Comparison of ENCODE assay signal across 8 mouse cellular contexts in the genomic region with DNA sequence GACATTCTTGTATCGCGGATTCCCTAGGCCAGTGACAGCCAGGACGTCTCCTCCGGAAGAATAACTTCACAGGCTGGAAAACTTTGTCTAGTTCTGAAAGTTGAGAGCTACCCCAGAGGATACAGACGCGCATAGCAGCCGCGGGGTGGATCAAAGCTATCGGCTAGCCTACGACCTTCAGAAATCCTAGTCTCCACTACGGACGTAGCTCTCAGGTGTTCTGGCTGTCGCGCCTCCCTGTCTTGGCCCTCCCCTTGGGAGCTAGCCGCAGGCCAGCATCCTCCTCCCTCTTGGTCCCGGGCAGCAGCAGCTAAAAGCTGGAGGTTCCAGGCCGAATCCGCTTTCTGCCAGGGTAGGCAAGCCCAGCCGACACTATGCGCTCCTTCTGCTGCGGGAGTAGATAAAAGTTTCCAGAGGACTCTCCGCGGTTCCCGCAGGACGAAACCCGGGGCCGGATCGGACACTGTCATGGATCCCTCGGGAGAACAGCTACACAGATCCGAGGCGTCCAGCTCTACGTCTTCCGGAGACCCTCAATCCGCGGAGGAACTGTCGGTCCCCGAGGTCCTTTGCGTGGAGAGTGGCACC. TPM values are rescaled to one million over a fixed set of nuclear protein-coding genes. Genes with fewer than 3 reads are reported as not detected.
A peak's percentile ranks its signal among the peaks of the same experiment; 100 is the strongest.
DNase-seq lines count a peak whose midpoint lies in the region; ATAC-seq and TF ChIP-seq lines count a peak whose summit lies in the region.

No protein-coding gene starts in this region.

- no peaks in the 10 kb centered on the region; the same call in 1 of the 2 replicates for H3K4me1 ChIP-seq in heart, adult 2 months (ENCODE audit: control insufficient read depth, insufficient read depth, low read length)
- H3K4me1 ChIP-seq in ES-E14 (ENCODE audit: control insufficient read depth in 2 of 2, insufficient read depth in 2 of 2, low read length in 2 of 2, poor library complexity in 1 of 2): peaks cover 0 to 2% of the 10 kb centered on the region in 2 experiments; a peak in 1 of 4 replicates
- H3K4me1 ChIP-seq in embryonic facial prominence, embryonic 11.5 days (ENCODE audit: control insufficient read depth, insufficient read depth, low read length): no peaks in the 10 kb centered on the region
- H3K4me1 ChIP-seq in liver, embryonic 13.5 days (replicated peaks): peaks cover 13% of the 10 kb centered on the region; the same call in 1 of the 2 replicates
- H3K4me1 ChIP-seq in stomach, embryonic 14.5 days (ENCODE audit: control insufficient read depth, insufficient read depth, low read length): 0 out of 2 replicates have a peak, but pooled peaks cover 3% of the 10 kb centered on the region

- in situ Hi-C loops in ES-E14 (cut with MboI; ENCODE audit: low sequenced_read_pairs in 2 of 2, unreplicated experiment in 2 of 2): no loop called here

- H3K27me3 ChIP-seq in heart, adult 2 months (ENCODE audit: control insufficient read depth, insufficient read depth, low read length): peaks cover 2% of the 10 kb centered on the region; the same call in 1 of the 2 replicates
- H3K27me3 ChIP-seq in embryonic facial prominence, embryonic 11.5 days (ENCODE audit: control insufficient read depth, insufficient read depth, low read length): peaks cover 4% of the 10 kb centered on the region
- H3K27me3 ChIP-seq in liver, embryonic 13.5 days: peaks cover 48% of the 10 kb centered on the region
- no peaks in the 10 kb centered on the region; the same call in 1 of the 2 replicates for H3K27me3 ChIP-seq in stomach, embryonic 14.5 days (ENCODE audit: control insufficient read depth, insufficient read depth, low read length)

- no peak overlapping the region for H3K27ac ChIP-seq in heart, adult 2 months
- H3K27ac ChIP-seq in ES-E14 (ENCODE audit: insufficient read depth, low read depth, low read length, poor library complexity, severe bottlenecking): no peak overlapping the region
- H3K27ac ChIP-seq in embryonic facial prominence, embryonic 11.5 days (replicated peaks; ENCODE audit: low read depth, low read length): no peak overlapping the region
- no peak overlapping the region for H3K27ac ChIP-seq in liver, embryonic 13.5 days
- no peak overlapping the region for H3K27ac ChIP-seq in stomach, embryonic 14.5 days (ENCODE audit: low read length)

- WGBS in heart, adult 2 months: under 1% methylated on average over 38 of the region's 38 CpGs
- WGBS in embryonic facial prominence, embryonic 11.5 days: under 1% methylated on average over 38 of the region's 38 CpGs
- 1% methylated on average over 38 of the region's 38 CpGs for WGBS in liver, embryonic 13.5 days (ENCODE audit: insufficient replicate concordance)
- WGBS in stomach, embryonic 14.5 days: under 1% methylated on average over 38 of the region's 38 CpGs

- intact Hi-C loops in heart, adult 2 months (cut with DNase I): no loop called here

- no peaks in the 10 kb centered on the region for H3K36me3 ChIP-seq in heart, adult 2 months (ENCODE audit: control insufficient read depth, insufficient read depth, low read length)
- H3K36me3 ChIP-seq in ES-E14 (ENCODE audit: control insufficient read depth, insufficient read depth, low read length, poor library complexity, severe bottlenecking): no peaks in the 10 kb centered on the region
- H3K36me3 ChIP-seq in embryonic facial prominence, embryonic 11.5 days (replicated peaks; ENCODE audit: control insufficient read depth, insufficient read depth, low read depth, low read length): no peaks in the 10 kb centered on the region
- H3K36me3 ChIP-seq in liver, embryonic 13.5 days: no peaks in the 10 kb centered on the region
- no peaks in the 10 kb centered on the region for H3K36me3 ChIP-seq in stomach, embryonic 14.5 days (ENCODE audit: control insufficient read depth, insufficient read depth, low read length)

- ATAC-seq in embryonic facial prominence, embryonic 11.5 days (replicated peaks; ENCODE audit: insufficient number of reproducible peaks, low FRiP score, low TSS enrichment, low read depth): peak; percentile 11
- ATAC-seq in liver, embryonic 13.5 days (ENCODE audit: low read depth): no peak
- peak; percentile 44 for ATAC-seq in stomach, embryonic 14.5 days (ENCODE audit: insufficient number of reproducible peaks, insufficient read depth, low FRiP score, low read depth)

- H3K79me2 ChIP-seq in heart, adult 2 months (replicated peaks; ENCODE audit: control insufficient read depth, insufficient read depth, low read length): no peaks in the 10 kb centered on the region

- no peak for TF ChIP-seq EP300 in heart, adult 2 months (IDR thresholded peaks at IDR 0.05; ENCODE audit: insufficient read depth, low read depth, low read length)

- no peak for TF ChIP-seq POLR2A in heart, adult 2 months (IDR thresholded peaks at IDR 0.05; ENCODE audit: insufficient read depth, low read depth, low read length)

- peak overlapping the region; percentile 95 for H3K4me2 ChIP-seq in embryonic facial prominence, embryonic 11.5 days (ENCODE audit: low read depth, low read length)
- peak overlapping the region; percentile 76 for H3K4me2 ChIP-seq in liver, embryonic 13.5 days
- peak overlapping the region; percentile 100 for H3K4me2 ChIP-seq in stomach, embryonic 14.5 days (replicated peaks; ENCODE audit: low read depth, low read length)

- TF ChIP-seq CTCF in heart, adult 2 months (IDR thresholded peaks at IDR 0.05): 0 out of 2 replicates have a peak, but pooled peaks have one; percentile 12

- H3K4me3 ChIP-seq in heart, adult 2 months: peak overlapping the region; percentile 60
- peak overlapping the region; percentile 61 to 64 for H3K4me3 ChIP-seq in ES-E14 (ENCODE audit: insufficient read depth in 1 of 2, low read depth in 1 of 2, low read length in 2 of 2, poor library complexity in 1 of 2, severe bottlenecking in 1 of 2)
- H3K4me3 ChIP-seq in embryonic facial prominence, embryonic 11.5 days (ENCODE audit: low read depth, low read length): peak overlapping the region; percentile 55
- peak overlapping the region; percentile 58 for H3K4me3 ChIP-seq in liver, embryonic 13.5 days (replicated peaks)
- H3K4me3 ChIP-seq in stomach, embryonic 14.5 days (ENCODE audit: low read depth, low read length): peak overlapping the region; percentile 62

- H3K9me3 ChIP-seq in ES-E14 (ENCODE audit: control insufficient read depth, insufficient read depth, low read depth, low read length): no peaks in the 10 kb centered on the region
- H3K9me3 ChIP-seq in embryonic facial prominence, embryonic 11.5 days (replicated peaks; ENCODE audit: control insufficient read depth, low read length): no peaks in the 10 kb centered on the region
- no peaks in the 10 kb centered on the region for H3K9me3 ChIP-seq in liver, embryonic 13.5 days (replicated peaks)
- no peaks in the 10 kb centered on the region for H3K9me3 ChIP-seq in stomach, embryonic 14.5 days (ENCODE audit: control insufficient read depth, low read depth, low read length)

- peak; percentile 20 to 39 for DNase-seq in heart, adult 2 months
- no peak for DNase-seq in heart, adult 8-10 months (ENCODE audit: low spot score)
- peak; percentile 36 for DNase-seq in ES-E14 (ENCODE audit: low read depth, low spot score)
- DNase-seq in embryonic facial prominence, embryonic 11.5 days (ENCODE audit: low spot score): peak; percentile 65
- DNase-seq in heart, postnatal 4 days: peak; percentile 50
- no peak for DNase-seq in liver, embryonic 13.5 days
- DNase-seq in spleen, postnatal 10 days (ENCODE audit: low spot score in 2 of 2): no peak

- H3K9ac ChIP-seq in heart, adult 2 months (ENCODE audit: low read depth, low read length): peak overlapping the region; percentile 56
- H3K9ac ChIP-seq in ES-E14 (ENCODE audit: insufficient read depth, low read depth, low read length, poor library complexity, severe bottlenecking): peak overlapping the region; percentile 49
- peak overlapping the region; percentile 49 for H3K9ac ChIP-seq in embryonic facial prominence, embryonic 11.5 days (replicated peaks; ENCODE audit: low read length)
- peak overlapping the region; percentile 43 for H3K9ac ChIP-seq in liver, embryonic 13.5 days
- H3K9ac ChIP-seq in stomach, embryonic 14.5 days (replicated peaks; ENCODE audit: low read depth, low read length): peak overlapping the region; percentile 42; the same call in 1 of the 2 replicates

TF ChIP-seq in ES-E14, 5 proteins besides CTCF, POLR2A, EP300 and RAD21:
- TF ChIP-seq MAFK (IDR thresholded peaks at IDR 0.05; ENCODE audit: insufficient read depth, low read depth, low read length): no peak
- no peak for TF ChIP-seq CHD2 (IDR thresholded peaks at IDR 0.05; ENCODE audit: low read depth, low read length)
- TF ChIP-seq ZNF384 (IDR thresholded peaks at IDR 0.05; ENCODE audit: low read depth, low read length): no peak
- TF ChIP-seq HCFC1 (IDR thresholded peaks at IDR 0.05; ENCODE audit: borderline replicate concordance, insufficient read depth, low read length): no peak
- TF ChIP-seq ZC3H11A (IDR thresholded peaks at IDR 0.05; ENCODE audit: borderline replicate concordance, low read depth, low read length): no peak
TF ChIP-seq in ES-E14: peak in this region for 0.

RNA-seq across cellular contexts. Expression of a gene that starts 9.6 kb away (rescaled TPM):
- 1 to 10 TPM in 1 of 2 experiments, under 1 TPM in 1; 0.25 to 1.2 TPM for total RNA-seq in heart, adult 2 months (2021)
- 0.06 and 0.14 TPM in 2 replicates for polyA plus RNA-seq in heart, adult 2 months (2012; rRNA removed)
- 1 to 10 TPM in 2 of 4 experiments, under 1 TPM in 2; 0.40 to 1.6 (median 0.98) TPM for total RNA-seq in heart, adult 8-10 months (2022)
- total RNA-seq in ES-E14 (2012; rRNA removed): 0.26 and 0.31 TPM in 2 replicates
- 0.67 and 0.87 TPM in 2 replicates for polyA plus RNA-seq in embryonic facial prominence, embryonic 11.5 days (2014; fragmentation: Nextera tagmentation; extraction: Ambion mirVana)
- 1 to 10 TPM; 2.0 to 2.5 TPM for total RNA-seq in heart, postnatal 4 days (2021)
- 0.36 and 0.37 TPM in 2 replicates for polyA plus RNA-seq in liver, embryonic 13.5 days (2015; fragmentation: Nextera tagmentation; extraction: Ambion mirVana)
- 0.55 and 0.87 TPM in 2 replicates for polyA plus RNA-seq in stomach, embryonic 14.5 days (2014; fragmentation: Nextera tagmentation; extraction: Ambion mirVana)

Comparison
In these comparisons a context has a peak if more than half of its experiments do, and no peak if none do; other contexts are left out.
1. DNase-seq: peak in heart, adult 2 months (2 of 2), ES-E14 (single experiment), embryonic facial prominence, embryonic 11.5 days (single experiment) and heart, postnatal 4 days (single experiment); none in heart, adult 8-10 months (single experiment), liver, embryonic 13.5 days (single experiment) and spleen, postnatal 10 days (0 of 2).
2. Peak in every context shown above with its lines, with median percentiles within 50 percentile points of each other: H3K4me3 ChIP-seq, H3K9ac ChIP-seq and H3K4me2 ChIP-seq.